Mouse (Mus musculus): ENCODE data around the gene Iqck. TPM values are rescaled to one million over a fixed set of nuclear protein-coding genes. Genes with fewer than 3 reads are reported as not detected.
A peak's percentile ranks its signal among the peaks of the same experiment; 100 is the strongest.

Iqck gene
- total and polyA plus RNA-seq, 3 experiments: 0.39 to 0.68 (median 0.62) TPM

DNA sequence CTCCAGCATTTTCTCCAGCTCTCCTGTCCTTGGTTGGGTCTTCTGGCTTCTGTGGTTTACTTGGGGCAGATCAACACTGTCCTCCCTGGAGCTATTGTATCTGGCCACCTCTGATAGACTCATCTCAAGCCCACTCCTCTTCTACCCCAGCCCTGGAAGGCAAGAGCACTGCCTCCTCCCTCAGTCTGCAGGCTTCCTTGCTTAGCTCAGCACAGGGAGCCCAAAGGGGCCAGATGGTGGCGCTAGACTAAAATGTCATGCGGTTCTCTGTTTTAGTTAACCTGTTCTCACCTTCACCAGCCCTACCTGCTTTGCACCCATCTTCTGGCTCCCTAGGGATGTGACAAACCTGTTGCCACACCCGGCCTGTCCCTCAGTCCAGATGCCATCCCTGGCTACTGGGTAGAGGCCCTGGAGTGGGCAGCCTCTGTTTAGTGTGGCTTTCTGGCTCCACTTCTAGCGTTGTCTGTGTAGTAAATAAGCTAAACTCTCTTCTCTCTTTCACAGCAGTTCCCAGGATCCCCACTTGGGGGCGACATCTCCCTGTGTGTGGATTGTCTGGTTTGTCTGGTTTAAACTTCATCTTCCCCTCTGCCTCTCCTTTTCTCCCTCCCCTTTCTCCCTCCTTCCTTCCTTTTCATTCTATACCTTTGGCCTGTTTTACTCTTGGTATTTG is 155.4 kb downstream of the Iqck start:
- Histone ChIP-seq H3K36me3 (replicated peaks in 1 of 2; ENCODE audit: control insufficient read depth in 1 of 2, insufficient read depth in 1 of 2, low read length in 1 of 2) (no peaks in the 10 kb centered on the region), H3K9ac (ENCODE audit: insufficient read depth, low read depth) (no peak overlapping the region), H3K4me1 (ENCODE audit: control insufficient read depth in 1 of 2, insufficient read depth in 2 of 2) (no peaks in the 10 kb centered on the region), H3K9me3 (replicated peaks; ENCODE audit: low read length) (peaks cover 8% of the 10 kb centered on the region), H3K4me2 (ENCODE audit: insufficient read depth, low read depth, poor library complexity, severe bottlenecking) (no peak overlapping the region), H3K27me3 (replicated peaks) (peaks cover 59% of the 10 kb centered on the region), H3K27ac (ENCODE audit: insufficient read depth, low read depth) (no peak overlapping the region), H3K79me2 (replicated peaks; ENCODE audit: control insufficient read depth, extremely low read depth, insufficient read depth, poor library complexity, severe bottlenecking) (no peaks in the 10 kb centered on the region), H3K4me3 (replicated peaks in 1 of 3; ENCODE audit: low read depth in 2 of 3, low read length in 2 of 3, poor library complexity in 1 of 3) (no peak overlapping the region)
- dilution Hi-C loops (cut with MboI; ENCODE audit: extremely low pct_ligation_motif_present, extremely low pct_unique_long_range_greater_than_20kb, low sequenced_read_pairs) (no loop called here), in situ Hi-C loops (cut with MboI; ENCODE audit: low pct_ligation_motif_present, low pct_unique_long_range_greater_than_20kb, low sequenced_read_pairs) (loop anchor here (10.0 kb wide), 2 partner anchors 414 to 504 kb away; partner anchors contain the start of gene Acsm5)
- peak; percentile 61 for DNase-seq (ENCODE audit: extremely low read depth)
- peak; percentile 81 for TF ChIP-seq RAD21 (IDR thresholded peaks at IDR 0.05; ENCODE audit: low read depth, low read length)
- no peak for TF ChIP-seq ZKSCAN1 (IDR thresholded peaks at IDR 0.05; ENCODE audit: borderline replicate concordance, low read depth, low read length)
- TF ChIP-seq POLR2AphosphoS2 (IDR thresholded peaks at IDR 0.05; ENCODE audit: low read depth, low read length): no peak
- peak; percentile 83 to 91 for TF ChIP-seq CTCF (conservative IDR thresholded peaks at IDR 0.05 in 1 of 2, IDR thresholded peaks at IDR 0.05 in 1 of 2; ENCODE audit: low read depth in 2 of 2, low read length in 2 of 2)
- TF ChIP-seq MAZ (IDR thresholded peaks at IDR 0.05; ENCODE audit: low read depth, low read length): no peak
- no peak for TF ChIP-seq NELFE (IDR thresholded peaks at IDR 0.05; ENCODE audit: low read depth, low read length)
- no peak for TF ChIP-seq ZMIZ1 (IDR thresholded peaks at IDR 0.05; ENCODE audit: low read depth, low read length)
- no peak for TF ChIP-seq IRF4 (IDR thresholded peaks at IDR 0.05; ENCODE audit: low read depth, low read length)
- no peak for TF ChIP-seq CHD1 (IDR thresholded peaks at IDR 0.05; ENCODE audit: low read depth, low read length)
- TF ChIP-seq ZNF384 (IDR thresholded peaks at IDR 0.05; ENCODE audit: low read depth, low read length): no peak
- no peak for TF ChIP-seq UBTF (IDR thresholded peaks at IDR 0.05; ENCODE audit: low read depth, low read length)
- TF ChIP-seq ELF1 (IDR thresholded peaks at IDR 0.05; ENCODE audit: low read depth, low read length): no peak
- no peak for TF ChIP-seq USF2 (conservative IDR thresholded peaks at IDR 0.05; ENCODE audit: low read depth, low read length)
- TF ChIP-seq MYC (IDR thresholded peaks at IDR 0.05; ENCODE audit: low read depth, low read length): no peak
- no peak for TF ChIP-seq CHD2 (IDR thresholded peaks at IDR 0.05; ENCODE audit: low read length)
- no peak for TF ChIP-seq TBP (conservative IDR thresholded peaks at IDR 0.05; ENCODE audit: low read depth, low read length)
- TF ChIP-seq MAX (IDR thresholded peaks at IDR 0.05; ENCODE audit: low read length): no peak
- TF ChIP-seq MEF2A (IDR thresholded peaks at IDR 0.05; ENCODE audit: borderline replicate concordance, low read depth, low read length): no peak
- TF ChIP-seq SMC3 (IDR thresholded peaks at IDR 0.05; ENCODE audit: low read depth, low read length): peak; percentile 52
- TF ChIP-seq JUN (IDR thresholded peaks at IDR 0.05; ENCODE audit: insufficient read depth, low read depth, low read length): no peak
- TF ChIP-seq SIN3A (IDR thresholded peaks at IDR 0.05; ENCODE audit: low read length): no peak
- TF ChIP-seq NRF1 (IDR thresholded peaks at IDR 0.05; ENCODE audit: low read depth, low read length): no peak
- no peak for TF ChIP-seq MAFK (IDR thresholded peaks at IDR 0.05; ENCODE audit: insufficient replicate concordance, low read length)
- no peak for TF ChIP-seq EP300 (IDR thresholded peaks at IDR 0.05; ENCODE audit: low read length)
- no peak for TF ChIP-seq RCOR1 (conservative IDR thresholded peaks at IDR 0.05; ENCODE audit: low read depth, low read length)
- TF ChIP-seq KAT2A (IDR thresholded peaks at IDR 0.05; ENCODE audit: insufficient replicate concordance, low read length): no peak
